Mouse (Mus musculus): ENCODE data around the gene Vmn1r8.

- TF ChIP-seq CTCF (IDR thresholded peaks at IDR 0.05; ENCODE audit: insufficient read depth, low read depth, low read length), result no peak
- no peak for TF ChIP-seq POLR2A (IDR thresholded peaks at IDR 0.05; ENCODE audit: insufficient read depth, low read depth, low read length)
These were observed 2.6 kb downstream of the Vmn1r8 start for GRCm38 (mm10) chr6:57034674-57035073.
